Comparison of ENCODE assay signal across 18 mouse cellular contexts in genomic region chr9:50886870-50887269, GRCm38 (mm10). TPM values are rescaled to one million over a fixed set of nuclear protein-coding genes. Genes with fewer than 3 reads are reported as not detected.
DNase-seq lines count a peak whose midpoint lies in the region; ATAC-seq and TF ChIP-seq lines count a peak whose summit lies in the region.
"Had no signal": no experiment of that assay in that cellular context is flagged by ENCODE, and none has a peak within 500 bp of the region (broad histone marks: within the 10 kb centered on the region; RNA-seq: fewer than 3 reads in every experiment).

No protein-coding gene starts in this region.

- no peak overlapping the region for H3K9ac ChIP-seq in heart, adult 2 months (ENCODE audit: low read depth, low read length)
- no peak overlapping the region for H3K9ac ChIP-seq in liver, embryonic 12.5 days
- no peak overlapping the region; the same call in 1 of the 2 replicates for H3K9ac ChIP-seq in liver, postnatal 0 days (replicated peaks)
- no peak overlapping the region for H3K9ac ChIP-seq in intestine, postnatal 0 days (ENCODE audit: low read depth, low read length)
- H3K9ac ChIP-seq in forebrain, embryonic 16.5 days (replicated peaks; ENCODE audit: low read depth, low read length), result no peak overlapping the region
- H3K9ac ChIP-seq: forebrain, postnatal 0 days; hindbrain, embryonic 13.5 days; limb, embryonic 13.5 days; midbrain, embryonic 13.5 days had no signal

- peaks cover 23% of the 10 kb centered on the region for H3K4me1 ChIP-seq in heart, adult 2 months (ENCODE audit: control insufficient read depth, insufficient read depth, low read length)
- H3K4me1 ChIP-seq in heart, embryonic 10.5 days, result peaks cover 31% of the 10 kb centered on the region
- peaks cover 4% of the 10 kb centered on the region; the same call in 1 of the 2 replicates for H3K4me1 ChIP-seq in liver, embryonic 12.5 days
- H3K4me1 ChIP-seq in liver, postnatal 0 days (ENCODE audit: insufficient read depth), result peaks cover 4% of the 10 kb centered on the region; the same call in 1 of the 2 replicates
- H3K4me1 ChIP-seq in brown adipose tissue, adult 24 weeks (ENCODE audit: control insufficient read depth, insufficient read depth, insufficient read length, low read length), result peaks cover 47% of the 10 kb centered on the region
- H3K4me1 ChIP-seq in intestine, postnatal 0 days (replicated peaks; ENCODE audit: control insufficient read depth, insufficient read depth, low read length), result 0 out of 2 replicates have a peak, but pooled peaks cover 4% of the 10 kb centered on the region
- peaks cover 9% of the 10 kb centered on the region for H3K4me1 ChIP-seq in forebrain, embryonic 16.5 days (replicated peaks; ENCODE audit: control insufficient read depth, insufficient read depth, low read length)

- DNase-seq in heart, adult 2 months, result no peak
- DNase-seq in heart, embryonic 10.5 days (ENCODE audit: low spot score), result no peak
- no peak for DNase-seq in liver, postnatal 0 days
- DNase-seq in left cerebral cortex, adult 11 months (ENCODE audit: low spot score), result no peak
- DNase-seq: cerebellum, adult 11 months; cerebellum, postnatal 10 days; forebrain, postnatal 0 days; kidney, postnatal 10 days; spleen, adult 18-20 months had no signal

- TF ChIP-seq POLR2A in heart, adult 2 months (IDR thresholded peaks at IDR 0.05; ENCODE audit: insufficient read depth, low read depth, low read length), result no peak

- H3K36me3 ChIP-seq in heart, adult 2 months (ENCODE audit: control insufficient read depth, insufficient read depth, low read length), result no peaks in the 10 kb centered on the region; the same call in none of the 2 replicates
- H3K36me3 ChIP-seq in heart, embryonic 10.5 days, result peaks cover 26% of the 10 kb centered on the region
- H3K36me3 ChIP-seq in liver, embryonic 12.5 days, result peaks cover 91% of the 10 kb centered on the region
- peaks cover 32% of the 10 kb centered on the region for H3K36me3 ChIP-seq in liver, postnatal 0 days (replicated peaks; ENCODE audit: insufficient read depth, low read length)
- H3K36me3 ChIP-seq in intestine, postnatal 0 days (ENCODE audit: control insufficient read depth, insufficient read depth), result peaks cover 18% of the 10 kb centered on the region; the same call in 1 of the 2 replicates
- 0 out of 2 replicates have a peak, but pooled peaks cover 3% of the 10 kb centered on the region for H3K36me3 ChIP-seq in forebrain, embryonic 16.5 days (ENCODE audit: control insufficient read depth, insufficient read depth)

- intact Hi-C loops in heart, adult 2 months (cut with DNase I), result no loop called here

- peak overlapping the region; percentile 67 for H3K27ac ChIP-seq in heart, adult 2 months
- no peak overlapping the region for H3K27ac ChIP-seq in heart, embryonic 10.5 days
- H3K27ac ChIP-seq in liver, embryonic 12.5 days, result peak overlapping the region; percentile 11
- H3K27ac ChIP-seq in liver, postnatal 0 days (ENCODE audit: low read depth), result no peak overlapping the region
- H3K27ac ChIP-seq in brown adipose tissue, adult 24 weeks (replicated peaks; ENCODE audit: low read depth, low read length), result peak overlapping the region; percentile 98
- 0 out of 2 replicates have a peak overlapping the region, but pooled peaks have one; percentile 41 for H3K27ac ChIP-seq in intestine, postnatal 0 days (ENCODE audit: low read depth, low read length)
- no peak overlapping the region for H3K27ac ChIP-seq in forebrain, embryonic 16.5 days (ENCODE audit: low read length)
- H3K27ac ChIP-seq: hindbrain, embryonic 13.5 days; limb, embryonic 13.5 days; midbrain, embryonic 13.5 days had no signal

- no peak overlapping the region for H3K4me2 ChIP-seq in liver, embryonic 12.5 days
- H3K4me2 ChIP-seq in liver, postnatal 0 days (ENCODE audit: low read depth, low read length), result no peak overlapping the region
- no peak overlapping the region for H3K4me2 ChIP-seq in intestine, postnatal 0 days (replicated peaks; ENCODE audit: low read depth)
- no peak overlapping the region for H3K4me2 ChIP-seq in forebrain, embryonic 16.5 days (ENCODE audit: low read length)
- H3K4me2 ChIP-seq: hindbrain, embryonic 13.5 days; limb, embryonic 13.5 days; midbrain, embryonic 13.5 days had no signal

- ATAC-seq in liver, embryonic 12.5 days, result no peak
- no peak for ATAC-seq in liver, postnatal 0 days
- ATAC-seq in intestine, postnatal 0 days, result no peak; the same call in 1 of the 2 replicates
- ATAC-seq in forebrain, embryonic 16.5 days, result no peak
- ATAC-seq: inflammation-experienced regulatory T-cells, adult 6 months had no signal

- no peaks in the 10 kb centered on the region for H3K79me2 ChIP-seq in heart, adult 2 months (replicated peaks; ENCODE audit: control insufficient read depth, insufficient read depth, low read length)

- no peak for TF ChIP-seq CTCF in heart, adult 2 months (IDR thresholded peaks at IDR 0.05)
- TF ChIP-seq CTCF in liver, postnatal 0 days (IDR thresholded peaks at IDR 0.05; ENCODE audit: low read depth), result no peak
- TF ChIP-seq CTCF in intestine, postnatal 0 days (IDR thresholded peaks at IDR 0.05; ENCODE audit: low read depth), result no peak

- WGBS in heart, adult 2 months, result 100% methylated on average over 1 of the region's 1 CpGs
- WGBS in heart, embryonic 10.5 days, result 95% methylated on average over 1 of the region's 1 CpGs
- 88% methylated on average over 1 of the region's 1 CpGs for WGBS in liver, embryonic 12.5 days (ENCODE audit: insufficient replicate concordance)
- 100% methylated on average over 1 of the region's 1 CpGs for WGBS in liver, postnatal 0 days (ENCODE audit: insufficient replicate concordance)
- 71% methylated on average over 1 of the region's 1 CpGs for WGBS in intestine, postnatal 0 days
- 100% methylated on average over 1 of the region's 1 CpGs for WGBS in forebrain, embryonic 16.5 days

- H3K9me3 ChIP-seq in heart, embryonic 10.5 days, result no peaks in the 10 kb centered on the region
- no peaks in the 10 kb centered on the region for H3K9me3 ChIP-seq in liver, embryonic 12.5 days (replicated peaks)
- H3K9me3 ChIP-seq in liver, postnatal 0 days (ENCODE audit: low read length), result no peaks in the 10 kb centered on the region
- no peaks in the 10 kb centered on the region for H3K9me3 ChIP-seq in intestine, postnatal 0 days (ENCODE audit: control insufficient read depth)
- no peaks in the 10 kb centered on the region for H3K9me3 ChIP-seq in forebrain, embryonic 16.5 days (ENCODE audit: control insufficient read depth, low read length)
- H3K9me3 ChIP-seq: hindbrain, embryonic 13.5 days; limb, embryonic 13.5 days; midbrain, embryonic 13.5 days had no signal

- no peaks in the 10 kb centered on the region for H3K27me3 ChIP-seq in heart, adult 2 months (ENCODE audit: control insufficient read depth, insufficient read depth, low read length)
- no peaks in the 10 kb centered on the region for H3K27me3 ChIP-seq in heart, embryonic 10.5 days (ENCODE audit: insufficient read depth, poor library complexity, severe bottlenecking)
- H3K27me3 ChIP-seq in liver, embryonic 12.5 days (replicated peaks), result no peaks in the 10 kb centered on the region
- no peaks in the 10 kb centered on the region for H3K27me3 ChIP-seq in liver, postnatal 0 days (ENCODE audit: insufficient read depth, low read length)
- no peaks in the 10 kb centered on the region for H3K27me3 ChIP-seq in intestine, postnatal 0 days (replicated peaks; ENCODE audit: control insufficient read depth, insufficient read depth, low read length)
- H3K27me3 ChIP-seq in forebrain, embryonic 16.5 days (replicated peaks; ENCODE audit: control insufficient read depth, insufficient read depth, low read length), result no peaks in the 10 kb centered on the region
- H3K27me3 ChIP-seq: CH12.LX; hindbrain, embryonic 13.5 days; limb, embryonic 13.5 days; midbrain, embryonic 13.5 days had no signal

- no peak for TF ChIP-seq EP300 in heart, adult 2 months (IDR thresholded peaks at IDR 0.05; ENCODE audit: insufficient read depth, low read depth, low read length)
- TF ChIP-seq EP300 in liver, postnatal 0 days (IDR thresholded peaks at IDR 0.05; ENCODE audit: low read depth), result no peak

- H3K4me3 ChIP-seq in heart, adult 2 months, result no peak overlapping the region
- no peak overlapping the region for H3K4me3 ChIP-seq in heart, embryonic 10.5 days
- no peak overlapping the region for H3K4me3 ChIP-seq in liver, embryonic 12.5 days
- no peak overlapping the region for H3K4me3 ChIP-seq in liver, postnatal 0 days (ENCODE audit: low read depth, low read length)
- no peak overlapping the region for H3K4me3 ChIP-seq in brown adipose tissue, adult 24 weeks (ENCODE audit: insufficient read depth, low read depth, low read length)
- no peak overlapping the region for H3K4me3 ChIP-seq in intestine, postnatal 0 days (ENCODE audit: low read depth, low read length)
- no peak overlapping the region for H3K4me3 ChIP-seq in forebrain, embryonic 16.5 days (replicated peaks; ENCODE audit: low read length)
- H3K4me3 ChIP-seq: hindbrain, embryonic 13.5 days; limb, embryonic 13.5 days; midbrain, embryonic 13.5 days had no signal

RNA-seq across cellular contexts. Expression of gene Ppp2r1b, which starts 41.8 kb away (rescaled TPM):
- total RNA-seq in heart, adult 2 months (2021), result 10 to 100 TPM; 10.3 to 10.8 TPM
- 5.4 and 7.1 TPM in 2 replicates for polyA plus RNA-seq in heart, adult 2 months (2012; rRNA removed)
- polyA plus RNA-seq in heart, embryonic 10.5 days (2016; fragmentation: Nextera tagmentation; extraction: Ambion mirVana), result 95.8 and 99.3 TPM in 2 replicates
- polyA plus RNA-seq in liver, embryonic 12.5 days (2016; fragmentation: Nextera tagmentation; extraction: Ambion mirVana), result 131 and 137 TPM in 2 replicates
- 18.8 and 29.0 TPM in 2 replicates for polyA plus RNA-seq in liver, postnatal 0 days (2015; fragmentation: Nextera tagmentation; extraction: Ambion mirVana)
- polyA plus RNA-seq in brown adipose tissue, adult 24 weeks (2012; ENCODE audit: insufficient read depth, insufficient read length, missing spikeins), result 35.1 and 41.6 TPM in 2 replicates
- polyA plus RNA-seq in intestine, postnatal 0 days (2015; fragmentation: Nextera tagmentation; extraction: Ambion mirVana), result 20.0 and 21.4 TPM in 2 replicates
- 86.4 and 104 TPM in 2 replicates for polyA plus RNA-seq in forebrain, embryonic 16.5 days (2015; fragmentation: Nextera tagmentation; extraction: Ambion mirVana)

Comparison
In these comparisons a context has a peak if more than half of its experiments do, and no peak if none do; other contexts are left out.
1. H3K27ac ChIP-seq: peak in heart, adult 2 months (single experiment), liver, embryonic 12.5 days (single experiment), brown adipose tissue, adult 24 weeks (single experiment) and intestine, postnatal 0 days (single experiment); none in heart, embryonic 10.5 days (single experiment), liver, postnatal 0 days (single experiment) and forebrain, embryonic 16.5 days (single experiment).